Mouse (Mus musculus) thymus, postnatal 25 days (tissue): ENCODE measurements around the gene Sgsm1.

Experiments
- DNase-seq: peaks from one replicate; pipeline ENCODE4 v3.0.0; 2022

Sgsm1 gene

DNA sequence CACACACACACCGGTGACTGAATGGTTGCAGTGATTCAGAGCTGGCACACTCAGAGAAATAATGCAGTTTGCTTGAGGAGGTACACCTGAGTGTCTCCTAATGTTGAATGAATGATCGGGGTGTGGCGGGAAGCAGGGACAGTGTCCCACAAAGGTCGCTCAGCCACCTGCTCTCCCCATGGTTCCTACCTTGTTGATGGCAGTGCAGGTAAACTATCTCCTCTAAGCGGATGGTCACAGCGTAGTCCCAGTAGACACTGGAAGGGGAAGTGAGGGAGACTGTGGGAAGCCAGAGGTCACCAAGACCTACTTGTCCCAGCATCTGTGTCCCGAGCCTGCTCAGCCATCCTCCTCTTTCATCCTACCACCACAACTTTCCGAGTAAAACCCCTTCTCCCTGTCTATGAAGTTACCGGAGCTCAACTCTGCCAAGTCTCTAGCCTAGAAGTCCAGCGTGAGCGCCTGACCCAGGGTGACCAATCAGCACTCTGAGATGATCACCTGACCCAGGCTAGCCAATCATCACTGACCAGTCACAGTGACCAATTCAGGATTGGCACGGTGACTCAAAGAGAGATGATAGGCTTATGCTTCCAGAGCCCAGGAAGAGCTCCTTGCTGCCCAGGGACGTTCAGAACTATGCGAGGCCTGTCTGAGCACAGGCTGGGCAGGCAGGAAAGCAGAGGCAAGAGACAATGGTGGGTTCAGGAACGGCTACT is 30.3 kb downstream of the Sgsm1 start:
- DNase-seq, result no peak

DNA sequence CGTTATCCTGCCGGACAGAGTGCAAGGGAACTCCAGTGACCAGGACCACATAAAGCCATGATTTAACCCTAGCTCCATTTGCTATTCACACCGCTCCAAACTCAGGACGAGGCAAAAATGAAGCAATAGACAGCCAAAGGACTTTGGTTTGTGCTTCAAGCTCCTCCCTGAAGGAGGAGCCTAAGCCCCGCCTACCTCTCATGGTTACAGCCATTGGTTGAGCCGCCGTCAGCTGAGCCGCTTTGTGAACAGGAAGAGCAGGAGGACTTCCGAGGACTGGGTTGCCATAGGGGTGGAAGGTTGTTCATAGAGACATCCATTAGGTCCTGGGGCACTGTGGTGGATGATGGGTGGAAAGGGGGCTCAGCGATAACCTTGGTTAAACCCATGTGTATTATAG is 34.7 kb downstream of the Sgsm1 start:
- DNase-seq, result no peak

GRCm38 (mm10) chr5:113271207-113271811 is 39.3 kb downstream of the Sgsm1 start:
- DNase-seq, result no peak

DNA sequence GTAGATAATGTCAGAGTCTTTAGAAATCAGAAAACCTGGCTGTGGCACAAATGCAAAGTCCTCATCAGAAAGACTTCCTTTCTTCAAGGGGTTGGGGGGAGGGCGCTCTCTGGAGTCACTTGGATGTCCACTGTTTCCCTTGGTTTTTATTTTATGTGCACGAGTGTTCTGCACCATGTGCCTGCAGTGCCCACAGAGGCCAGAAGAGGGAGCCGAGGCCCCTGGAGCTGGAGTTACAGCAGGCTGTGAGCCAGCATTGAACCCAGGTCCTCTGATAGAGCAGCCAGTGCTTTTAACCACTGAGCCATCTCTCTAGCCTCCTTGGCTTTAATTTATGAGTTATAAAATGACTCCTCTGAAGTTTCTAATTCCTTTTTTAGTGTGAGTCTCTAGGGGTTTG is 40.5 kb downstream of the Sgsm1 start:
- no peak for DNase-seq

DNA sequence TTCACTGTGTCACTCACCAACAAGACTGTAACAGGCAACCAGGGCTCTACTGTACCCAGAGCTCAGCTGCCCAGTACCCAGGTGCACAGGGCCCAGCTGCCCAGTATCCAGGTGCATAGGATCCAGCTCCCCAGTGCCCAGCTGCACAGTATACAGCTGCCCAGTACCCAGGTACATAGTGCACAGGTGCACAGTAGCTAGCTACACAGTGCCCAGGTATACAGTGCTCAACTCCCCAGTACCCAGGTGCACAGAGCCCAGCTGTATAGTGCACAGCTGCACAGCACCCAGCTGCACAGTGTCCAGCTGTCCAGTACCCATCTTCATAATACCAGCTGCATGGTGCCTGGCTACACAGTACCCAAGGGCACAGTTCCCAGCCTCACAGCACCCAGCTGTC is 42.3 kb downstream of the Sgsm1 start:
- no peak for DNase-seq

GRCm38 (mm10) chr5:113265637-113266036 is 44.9 kb downstream of the Sgsm1 start:
- DNase-seq, result no peak

DNA sequence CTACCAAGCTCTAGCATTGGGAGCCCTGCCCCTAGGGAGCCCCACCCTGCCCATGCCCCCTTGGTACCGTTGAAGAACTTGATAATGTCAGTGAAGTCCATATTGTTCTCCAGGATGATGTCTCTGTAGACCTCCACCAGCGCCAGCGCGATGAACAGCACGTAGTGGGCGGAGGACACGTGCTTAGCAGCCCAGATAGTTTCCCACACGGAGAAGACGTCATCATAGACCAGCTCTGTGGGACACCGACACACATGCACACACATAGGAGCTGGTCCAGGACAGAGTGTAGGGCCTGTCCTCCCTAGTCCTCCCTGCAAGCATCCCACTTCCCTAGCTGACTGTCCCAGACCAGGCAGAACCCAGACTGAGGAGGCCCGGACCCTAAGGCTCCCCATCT is 59.8 kb downstream of the Sgsm1 start:
- DNase-seq, result no peak

DNA sequence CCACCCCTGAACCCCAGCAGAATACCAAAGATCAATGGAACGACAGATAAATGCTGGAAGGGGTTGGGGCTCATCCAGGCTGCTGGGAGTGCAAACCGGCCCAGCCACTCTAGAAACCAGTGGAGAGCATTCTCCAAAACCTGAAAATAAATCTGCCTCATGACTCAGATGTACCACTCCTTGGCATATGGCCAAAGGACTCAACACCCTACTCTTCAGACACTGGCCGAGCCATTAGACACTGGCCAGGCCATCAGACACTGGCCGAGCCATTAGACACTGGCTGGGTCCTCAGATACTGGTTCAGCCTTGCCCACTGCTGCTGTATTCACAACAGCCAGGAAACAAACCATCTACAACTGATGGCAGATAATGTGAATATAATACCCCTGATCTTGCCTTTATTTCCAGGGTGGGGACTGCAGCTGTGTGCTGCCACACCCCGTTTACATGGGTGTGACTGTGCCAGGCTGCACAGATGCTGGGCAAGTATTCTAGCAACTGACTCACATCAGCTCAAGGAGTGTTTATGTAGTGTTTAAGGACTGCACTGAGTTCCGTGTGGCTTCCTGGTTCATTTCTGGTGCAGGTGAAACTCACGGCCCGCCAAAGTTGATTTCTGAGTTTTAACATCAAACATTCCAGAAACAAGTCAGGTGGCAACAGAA is 61.2 kb downstream of the Sgsm1 start:
- DNase-seq, result no peak

GRCm38 (mm10) chr5:113230196-113230595 is 80.4 kb downstream of the Sgsm1 start:
- DNase-seq, result no peak

- DNase-seq, result peak; percentile 36
Measured at GRCm38 (mm10) chr5:113226632-113227102, 83.9 kb downstream of the Sgsm1 start, which contains the start of gene Tmem211. Gene Tmem211 (plus strand): TSS chr5:113226909.

DNA sequence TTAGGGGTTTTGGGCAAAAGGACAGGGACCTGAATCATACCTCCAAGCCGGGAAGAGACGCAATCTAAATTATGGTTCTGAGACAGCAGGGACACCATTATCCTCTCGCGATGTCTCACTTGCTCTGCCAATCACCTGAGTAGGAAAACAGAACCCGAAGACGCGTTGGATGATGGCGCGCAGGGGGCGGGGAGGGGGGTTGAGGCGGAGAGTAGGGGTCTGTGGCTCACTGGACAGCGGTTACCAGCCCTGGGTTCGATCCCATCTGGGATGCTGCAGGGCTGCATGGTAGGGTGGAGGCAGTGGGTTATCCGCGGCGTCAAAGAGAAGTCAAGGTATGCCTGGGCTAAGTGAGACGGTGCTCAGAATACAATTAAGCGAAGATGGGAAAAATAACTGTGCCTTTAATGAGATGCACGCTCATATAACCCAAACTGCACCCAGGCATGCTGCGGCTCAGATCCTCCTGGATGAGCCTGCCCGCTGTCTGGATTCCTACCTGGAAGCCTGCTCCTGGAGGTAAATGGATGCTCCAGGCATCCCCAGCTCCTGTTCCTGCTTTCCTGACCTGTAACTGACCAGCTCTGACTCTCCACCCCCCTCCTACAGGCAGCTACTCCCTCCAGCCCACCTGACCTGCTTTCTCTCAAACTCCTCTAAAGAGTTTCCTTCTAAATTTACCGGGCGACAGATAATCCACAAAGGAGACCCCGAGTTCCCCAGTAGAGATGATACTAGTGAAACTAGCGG is 84.7 kb downstream of the Sgsm1 start:
- no peak for DNase-seq

- DNase-seq, result no peak
Measured at GRCm38 (mm10) chr5:113225271-113225670, 85.3 kb downstream of the Sgsm1 start.

DNA sequence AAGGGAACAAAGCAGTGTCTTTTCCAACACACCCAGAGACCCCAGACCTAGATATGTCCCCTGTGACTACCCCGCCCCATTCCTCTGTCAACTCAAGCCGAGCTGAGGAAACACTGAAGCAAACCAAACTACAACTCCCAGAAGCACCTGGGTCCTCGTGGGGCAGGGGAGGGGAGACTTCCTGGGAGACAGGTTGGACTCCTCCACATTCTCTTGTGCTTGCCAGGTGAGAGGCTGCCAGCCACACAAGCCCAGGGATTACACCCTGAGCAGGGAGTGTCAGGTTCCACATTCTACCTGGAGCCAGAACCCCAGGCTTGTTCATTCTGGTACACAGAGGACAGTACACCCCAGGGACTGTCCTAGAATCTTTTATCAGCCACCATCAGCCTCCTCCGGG is 86.7 kb downstream of the Sgsm1 start:
- no peak for DNase-seq

- peak; percentile 51 for DNase-seq
Measured at GRCm38 (mm10) chr5:113221147-113221865, 89.3 kb downstream of the Sgsm1 start, which contains the start of gene 2900026A02Rik. Gene 2900026A02Rik (minus strand): TSS chr5:113221236.

- DNase-seq, result no peak
Measured at GRCm38 (mm10) chr5:113220383-113221146, 90.0 kb downstream of the Sgsm1 start.

DNA sequence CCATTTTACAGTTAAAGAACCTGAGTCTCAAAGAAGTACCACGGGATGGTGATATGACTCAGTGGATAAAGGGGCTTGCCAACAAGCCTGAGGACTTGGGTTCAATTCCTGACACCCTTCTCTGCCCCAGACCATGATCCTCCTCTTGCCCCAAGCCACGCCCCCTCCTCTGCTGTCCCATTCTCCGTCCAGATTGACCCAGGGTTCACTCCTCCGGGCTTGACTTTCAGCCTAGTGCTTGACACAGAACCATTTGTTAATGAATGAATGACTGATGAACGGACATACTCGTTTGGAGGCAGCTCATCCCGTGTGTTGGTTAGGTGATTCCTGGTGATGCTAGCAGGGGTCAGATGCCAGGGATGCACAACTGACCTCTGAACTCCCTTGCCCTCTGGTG is 90.7 kb downstream of the Sgsm1 start:
- DNase-seq, result no peak

DNA sequence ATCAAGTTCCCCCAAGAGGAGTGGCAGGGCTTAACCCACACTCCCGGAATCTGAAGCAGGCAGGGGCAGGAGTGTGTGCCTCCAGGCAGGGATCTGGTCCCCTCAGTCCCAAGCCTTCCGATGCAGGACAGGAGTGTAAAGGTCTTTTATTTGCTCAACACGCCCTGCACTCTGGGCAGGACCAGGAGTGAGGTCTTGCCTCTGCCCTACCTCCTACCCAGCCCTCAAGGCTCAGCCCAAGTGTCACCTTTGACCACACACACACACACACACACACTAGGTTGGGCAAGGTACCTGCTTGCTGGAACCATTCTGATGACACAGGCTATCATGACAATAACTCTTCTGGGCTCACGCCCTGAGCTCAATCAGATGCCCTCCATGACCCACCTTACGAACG is 91.1 kb downstream of the Sgsm1 start:
- no peak for DNase-seq

GRCm38 (mm10) chr5:113218617-113219235 is 91.9 kb downstream of the Sgsm1 start:
- DNase-seq, result no peak

- no peak for DNase-seq
Measured at GRCm38 (mm10) chr5:113217076-113217475, 93.5 kb downstream of the Sgsm1 start.

GRCm38 (mm10) chr5:113216328-113216960 is 94.1 kb downstream of the Sgsm1 start:
- no peak for DNase-seq

DNA sequence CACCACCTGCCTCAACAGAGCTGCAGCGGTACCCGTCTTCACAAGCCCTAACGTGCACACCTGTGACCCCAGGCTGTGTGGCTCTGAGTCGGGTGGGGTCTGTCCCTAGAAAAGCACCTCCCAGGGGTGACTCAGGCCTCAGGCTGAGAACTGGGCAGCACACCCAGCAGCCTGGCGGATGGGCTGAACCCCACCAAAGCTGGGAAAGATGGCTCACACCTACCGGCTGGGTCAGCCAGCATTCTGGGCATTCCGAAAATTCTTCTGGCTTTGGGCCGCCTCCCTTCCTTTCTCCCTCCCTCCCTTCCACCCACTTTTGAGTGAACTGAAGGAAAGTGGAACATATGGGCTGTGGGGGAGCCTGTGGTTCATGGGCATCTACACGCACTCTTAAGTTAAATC is 95.0 kb downstream of the Sgsm1 start:
- no peak for DNase-seq
